Mouse (Mus musculus) cerebellum, adult 8-10 months (tissue): ENCODE results near the gene Mtcl1.
A peak's percentile ranks its signal among the peaks of the same experiment; 100 is the strongest.
"Not testable (repeated sequence)": the region's sequence is repeated elsewhere in the genome, so short reads cannot be mapped to it uniquely, and the experiment has no call there.

Source experiments
- DNase-seq: peaks from one replicate; pipeline ENCODE4 v3.0.0; 2022

Mtcl1 gene

GRCm38 (mm10) chr17:66447007-66447312 lies 2.6 kb downstream of the Mtcl1 start:
- DNase-seq: no peak

- DNase-seq: peak; percentile 52
These were observed 3.1 kb downstream of the Mtcl1 start for GRCm38 (mm10) chr17:66446196-66447006.

GRCm38 (mm10) chr17:66444059-66444700 lies 5.4 kb downstream of the Mtcl1 start:
- DNase-seq: peak; percentile 56

- peak; percentile 11 for DNase-seq
These were observed 9.7 kb downstream of the Mtcl1 start for GRCm38 (mm10) chr17:66439888-66440287.

GRCm38 (mm10) chr17:66439051-66439753 lies 10.3 kb downstream of the Mtcl1 start:
- peak; percentile 38 for DNase-seq

- DNase-seq: no peak
These were observed 11.4 kb downstream of the Mtcl1 start for GRCm38 (mm10) chr17:66438137-66438536.

GRCm38 (mm10) chr17:66436811-66437210 lies 12.7 kb downstream of the Mtcl1 start:
- DNase-seq: peak; percentile 93

GRCm38 (mm10) chr17:66435982-66436381 lies 13.6 kb downstream of the Mtcl1 start:
- no peak for DNase-seq

GRCm38 (mm10) chr17:66435007-66435406 lies 14.5 kb downstream of the Mtcl1 start:
- DNase-seq: no peak

- DNase-seq: no peak
These were observed 15.0 kb downstream of the Mtcl1 start for GRCm38 (mm10) chr17:66434566-66434965.

- not testable (repeated sequence) for DNase-seq
These were observed 24.9 kb downstream of the Mtcl1 start for GRCm38 (mm10) chr17:66424601-66425000.

GRCm38 (mm10) chr17:66419421-66419820 lies 30.1 kb downstream of the Mtcl1 start:
- DNase-seq: no peak

- DNase-seq: no peak
These were observed 31.8 kb downstream of the Mtcl1 start for GRCm38 (mm10) chr17:66417748-66418147.

GRCm38 (mm10) chr17:66417329-66417728 lies 32.2 kb downstream of the Mtcl1 start:
- DNase-seq: no peak

GRCm38 (mm10) chr17:66416841-66417313 lies 32.7 kb downstream of the Mtcl1 start:
- no peak for DNase-seq

- DNase-seq: no peak
These were observed 33.1 kb downstream of the Mtcl1 start for GRCm38 (mm10) chr17:66416436-66416835.

GRCm38 (mm10) chr17:66414331-66414730 lies 35.2 kb downstream of the Mtcl1 start:
- DNase-seq: no peak

- no peak for DNase-seq
These were observed 37.2 kb downstream of the Mtcl1 start for GRCm38 (mm10) chr17:66412155-66412970.

GRCm38 (mm10) chr17:66410884-66411426 lies 38.6 kb downstream of the Mtcl1 start:
- DNase-seq: no peak

GRCm38 (mm10) chr17:66409070-66409605 lies 40.4 kb downstream of the Mtcl1 start:
- DNase-seq: no peak

GRCm38 (mm10) chr17:66408400-66408799 lies 41.1 kb downstream of the Mtcl1 start:
- no peak for DNase-seq

- DNase-seq: no peak
These were observed 41.7 kb downstream of the Mtcl1 start for GRCm38 (mm10) chr17:66407833-66408232.
